Mouse (Mus musculus) heart, embryonic 13.5 days (tissue): ENCODE results near the gene Plagl1. TPM values are rescaled to one million over a fixed set of nuclear protein-coding genes. Genes with fewer than 3 reads are reported as not detected.

Experiments used
- ATAC-seq: fragments of 200-750 bp; cut with Nextera tagmentation; 2 replicates; pipeline ENCODE4 v1.8.0; 2017; ENCODE audit warnings: moderate TSS enrichment; ENCODE audit not compliant: insufficient number of reproducible peaks, low FRiP score, low TSS enrichment; ENCODE audit errors: extremely low read depth
- H3K27ac ChIP-seq: fragments of 300-500 bp; sonication (generic); replicated peaks from 2 replicates; pipeline ENCODE4 v1.5.1; 2015; ENCODE audit warnings: moderate library complexity, mild to moderate bottlenecking, inconsistent platforms
- H3K27me3 ChIP-seq: fragments of 300-500 bp; sonication (generic); replicated peaks from 2 replicates; pipeline ENCODE4 v1.6.1; 2015; ENCODE audit warnings: mild to moderate bottlenecking, inconsistent platforms
- H3K36me3 ChIP-seq: fragments of 300-500 bp; sonication (generic); 2 replicates; pipeline ENCODE4 v1.6.1; 2015; ENCODE audit warnings: mild to moderate bottlenecking, inconsistent platforms
- H3K4me1 ChIP-seq: fragments of 300-500 bp; sonication (generic); 2 replicates; pipeline ENCODE4 v1.6.1; 2015; ENCODE audit warnings: inconsistent platforms
- H3K4me2 ChIP-seq: fragments of 300-500 bp; sonication (generic); 2 replicates; pipeline ENCODE4 v1.6.1; 2015; ENCODE audit warnings: inconsistent platforms, mild to moderate bottlenecking, moderate library complexity
- H3K4me3 ChIP-seq: fragments of 300-500 bp; sonication (generic); 2 replicates; pipeline ENCODE4 v1.5.1; 2015; ENCODE audit warnings: moderate library complexity, mild to moderate bottlenecking, inconsistent platforms
- H3K9ac ChIP-seq: fragments of 300-500 bp; sonication (generic); 2 replicates; pipeline ENCODE4 v1.6.1; 2015; ENCODE audit warnings: inconsistent platforms, mild to moderate bottlenecking, moderate library complexity
- H3K9me3 ChIP-seq: fragments of 300-500 bp; sonication (generic); 2 replicates; pipeline ENCODE4 v1.6.1; 2016; ENCODE audit warnings: inconsistent platforms
- WGBS: fragments of 180-500 bp; shearing (Covaris S2); methylation state at CpG from one replicate; pipeline ENCODE4 v1.1.7; 2015; ENCODE audit warnings: mixed read lengths; 5-methylcytosine and 5-hydroxymethylcytosine counted together
- polyA plus RNA-seq: library from polyadenylated mRNA; unstranded; fragments of >200 nt; fragmentation: Nextera tagmentation; extraction: Ambion mirVana; gene quantifications from 2 replicates; pipeline ENCODE4 v1.2.1, GENCODE M21; 2015

Gene Plagl1
- polyA plus RNA-seq, 1 experiment from 2014 or later = 217 TPM

DNA sequence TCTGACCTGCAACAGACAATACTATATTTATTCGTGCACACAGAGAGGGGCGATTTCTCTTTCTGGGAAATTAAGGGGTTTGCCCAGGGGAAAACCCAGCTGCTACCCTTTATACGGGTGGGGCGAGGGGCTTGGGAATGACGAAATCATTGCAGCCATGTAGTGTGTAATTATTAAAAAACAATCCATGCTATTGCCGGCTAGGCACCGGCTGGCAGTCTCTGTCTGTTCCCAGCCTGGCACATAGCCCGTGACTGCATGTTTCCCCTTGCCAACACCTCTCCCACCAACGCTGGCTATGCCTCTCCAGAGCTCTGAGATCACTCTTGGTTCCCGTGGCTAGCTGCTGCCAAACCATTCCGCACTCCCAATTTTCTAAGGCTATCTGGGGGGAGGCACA is 15.6 kb upstream of the Plagl1 start:
- no peak for ATAC-seq
- no peak overlapping the region for H3K4me3 ChIP-seq
- WGBS = 80% methylated on average over 11 of the region's 11 CpGs
- no peak overlapping the region for H3K4me2 ChIP-seq
- H3K4me1 ChIP-seq = no peaks in the 10 kb centered on the region
- no peaks in the 10 kb centered on the region for H3K36me3 ChIP-seq
- H3K9ac ChIP-seq = no peak overlapping the region
- H3K27ac ChIP-seq = no peak overlapping the region
- no peaks in the 10 kb centered on the region for H3K27me3 ChIP-seq
- H3K9me3 ChIP-seq = no peaks in the 10 kb centered on the region

DNA sequence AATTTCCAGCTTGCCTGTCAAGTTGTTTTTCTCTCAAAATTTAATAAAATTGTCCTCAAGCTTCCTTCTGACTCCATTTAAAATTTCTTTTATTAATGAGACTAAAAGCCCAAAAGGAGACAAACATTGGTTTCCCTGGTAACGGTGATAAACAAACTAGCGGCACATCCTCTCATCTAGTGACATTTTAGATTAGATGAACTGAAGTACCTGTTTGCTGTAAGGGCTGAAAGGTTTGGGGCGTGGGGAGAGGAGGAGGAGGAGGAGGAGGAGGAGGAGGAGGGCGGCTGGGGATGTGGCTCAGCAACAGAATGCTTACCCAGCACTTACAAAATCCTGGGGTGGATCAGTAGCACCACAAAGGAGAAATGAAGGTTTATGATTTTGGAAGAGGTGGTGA is 12.5 kb upstream of the Plagl1 start:
- ATAC-seq = no peak
- no peak overlapping the region for H3K4me3 ChIP-seq
- H3K4me1 ChIP-seq = no peaks in the 10 kb centered on the region
- H3K4me2 ChIP-seq = no peak overlapping the region
- H3K9ac ChIP-seq = no peak overlapping the region
- WGBS = 35% methylated on average over 4 of the region's 4 CpGs
- H3K27me3 ChIP-seq = no peaks in the 10 kb centered on the region
- no peak overlapping the region for H3K27ac ChIP-seq
- H3K36me3 ChIP-seq = no peaks in the 10 kb centered on the region
- H3K9me3 ChIP-seq = no peaks in the 10 kb centered on the region

- Histone ChIP-seq H3K27ac (no peak overlapping the region), H3K4me1 (peaks cover 12% of the 10 kb centered on the region), H3K4me3 (no peak overlapping the region), H3K9me3 (no peaks in the 10 kb centered on the region), H3K36me3 (no peaks in the 10 kb centered on the region), H3K4me2 (no peak overlapping the region), H3K27me3 (peaks cover 33% of the 10 kb centered on the region), H3K9ac (no peak overlapping the region)
- 72% methylated on average over 6 of the region's 6 CpGs for WGBS
- no peak for ATAC-seq
Measured at GRCm38 (mm10) chr10:13056863-13057381, 3.4 kb upstream of the Plagl1 start.

DNA sequence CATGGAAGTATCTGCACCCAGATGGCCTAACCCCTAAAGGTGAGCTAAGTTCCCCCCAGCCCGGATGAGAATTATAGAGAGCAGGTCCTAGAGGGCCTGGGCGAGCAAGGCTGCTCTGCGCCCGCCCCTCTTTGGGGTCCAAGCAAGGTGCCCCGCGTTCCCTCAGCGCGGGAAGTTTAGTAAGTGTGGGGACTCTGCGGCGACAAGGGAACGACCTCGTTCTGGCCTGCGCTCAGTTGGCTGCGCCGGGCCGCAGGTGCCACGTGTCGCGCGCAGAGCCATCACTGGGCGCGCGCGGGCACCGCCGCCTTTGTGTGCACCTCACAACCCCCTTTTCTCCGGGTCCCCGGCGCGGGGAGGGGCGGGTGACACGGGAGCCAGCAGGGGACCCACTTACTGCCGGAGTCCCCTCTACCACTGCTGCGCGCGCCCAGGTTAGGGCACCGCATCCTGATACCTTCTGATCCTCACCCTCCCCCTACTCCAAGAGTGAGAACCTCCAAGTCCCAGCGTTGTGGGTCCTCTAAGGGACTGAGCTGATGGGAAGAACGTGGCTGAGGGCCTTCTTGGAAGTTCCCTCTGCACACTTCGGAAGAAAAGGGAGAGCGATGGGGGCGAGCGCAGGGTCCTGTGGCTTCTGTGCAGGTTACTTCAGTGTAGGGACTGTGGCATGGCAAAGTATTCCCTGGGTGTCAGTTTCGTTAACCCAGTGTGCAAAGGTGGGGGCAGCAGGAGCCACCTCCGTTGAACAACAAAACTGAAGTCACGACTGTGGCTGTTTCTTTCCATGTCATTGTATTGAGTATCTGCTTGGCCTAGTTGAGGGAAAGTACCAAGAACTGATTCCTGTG is 742 bp downstream of the Plagl1 start:
- no peak for ATAC-seq
- WGBS = 13% methylated on average over 46 of the region's 46 CpGs
- H3K9me3 ChIP-seq = no peaks in the 10 kb centered on the region

GRCm38 (mm10) chr10:13062373-13062772 is 2.1 kb downstream of the Plagl1 start:
- no peak overlapping the region for H3K27ac ChIP-seq
- 63% methylated on average over 8 of the region's 8 CpGs for WGBS
- H3K9me3 ChIP-seq = no peaks in the 10 kb centered on the region
- H3K9ac ChIP-seq = no peak overlapping the region
- no peak for ATAC-seq
- no peaks in the 10 kb centered on the region for H3K36me3 ChIP-seq
- H3K4me2 ChIP-seq = no peak overlapping the region
- no peak overlapping the region for H3K4me3 ChIP-seq
- peaks cover 12% of the 10 kb centered on the region for H3K4me1 ChIP-seq
- H3K27me3 ChIP-seq = peaks cover 45% of the 10 kb centered on the region

More for the DNA sequence above, 742 bp downstream of the Plagl1 start:
- Histone ChIP-seq H3K4me2 (peak overlapping the region; percentile 76), H3K9ac (peak overlapping the region; percentile 63), H3K36me3 (no peaks in the 10 kb centered on the region), H3K27ac (no peak overlapping the region), H3K4me1 (peaks cover 12% of the 10 kb centered on the region), H3K4me3 (peak overlapping the region; percentile 50), H3K27me3 (peaks cover 45% of the 10 kb centered on the region)

DNA sequence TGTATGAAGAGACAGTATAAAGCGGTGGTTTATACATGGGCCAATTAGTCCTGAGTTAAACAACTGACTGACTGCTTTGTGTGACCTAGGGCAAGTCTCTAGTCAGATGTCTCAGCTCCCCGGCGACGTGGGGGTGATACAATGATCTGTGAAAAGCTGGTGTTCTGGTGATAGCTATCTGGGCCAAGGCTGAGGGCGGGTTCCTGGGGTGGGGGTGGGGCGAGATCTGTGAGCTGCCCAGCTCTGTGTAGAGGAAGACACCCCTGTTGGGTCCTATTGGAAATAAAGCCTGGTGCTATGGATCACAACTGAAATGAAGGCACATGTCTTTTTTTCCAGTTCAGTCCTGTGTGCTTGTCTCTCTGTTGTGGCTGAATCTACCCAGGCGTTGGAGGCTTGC is 3.2 kb downstream of the Plagl1 start:
- ATAC-seq = no peak
- H3K27ac ChIP-seq = no peak overlapping the region
- peaks cover 12% of the 10 kb centered on the region for H3K4me1 ChIP-seq
- H3K9me3 ChIP-seq = no peaks in the 10 kb centered on the region
- WGBS = 36% methylated on average over 7 of the region's 7 CpGs
- no peaks in the 10 kb centered on the region for H3K36me3 ChIP-seq
- H3K4me2 ChIP-seq = no peak overlapping the region
- H3K27me3 ChIP-seq = peaks cover 42% of the 10 kb centered on the region
- H3K9ac ChIP-seq = no peak overlapping the region
- no peak overlapping the region for H3K4me3 ChIP-seq

DNA sequence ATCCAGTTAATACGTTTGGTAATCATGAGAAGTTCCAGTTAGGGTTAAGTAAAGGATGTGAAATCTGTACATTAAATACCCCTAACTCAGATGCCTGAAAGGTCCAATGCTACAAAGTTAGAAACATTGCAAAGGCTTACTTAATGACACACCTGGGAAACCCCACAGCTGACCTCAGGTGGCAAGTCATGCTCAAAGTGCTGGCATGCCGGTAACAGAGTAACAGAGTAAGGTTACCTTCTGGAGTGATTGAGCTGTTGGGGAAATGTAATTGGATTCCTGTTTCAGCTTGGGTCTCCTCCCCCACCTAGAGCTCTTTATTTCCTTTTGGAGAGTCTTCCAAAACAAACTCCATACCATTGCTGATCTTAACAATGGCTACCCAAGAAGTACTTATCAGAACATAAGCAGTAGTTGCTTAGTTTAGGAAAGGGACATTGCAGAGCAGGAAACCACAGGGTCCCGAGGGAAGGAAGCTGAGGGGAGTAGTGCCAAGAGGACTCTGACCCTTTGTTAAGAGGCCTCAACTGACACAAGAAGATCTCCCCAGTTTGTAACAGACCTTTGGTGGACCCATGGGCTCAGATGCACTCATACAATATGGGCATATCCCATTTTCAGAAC is 4.9 kb downstream of the Plagl1 start:
- H3K36me3 ChIP-seq = no peaks in the 10 kb centered on the region
- 49% methylated on average over 3 of the region's 3 CpGs for WGBS
- no peak overlapping the region for H3K4me3 ChIP-seq
- no peak overlapping the region for H3K9ac ChIP-seq
- H3K4me1 ChIP-seq = peaks cover 12% of the 10 kb centered on the region
- H3K9me3 ChIP-seq = no peaks in the 10 kb centered on the region
- H3K27ac ChIP-seq = peak overlapping the region; percentile 64; the same call in 1 of the 2 replicates
- peaks cover 29% of the 10 kb centered on the region for H3K27me3 ChIP-seq
- no peak; the same call in 1 of the 2 replicates for ATAC-seq
- no peak overlapping the region for H3K4me2 ChIP-seq

GRCm38 (mm10) chr10:13071031-13071430 is 10.7 kb downstream of the Plagl1 start:
- H3K9ac ChIP-seq = no peak overlapping the region
- no peaks in the 10 kb centered on the region for H3K36me3 ChIP-seq
- 83% methylated on average over 2 of the region's 2 CpGs for WGBS
- no peak overlapping the region for H3K4me2 ChIP-seq
- no peaks in the 10 kb centered on the region for H3K27me3 ChIP-seq
- ATAC-seq = no peak
- no peak overlapping the region for H3K4me3 ChIP-seq
- H3K27ac ChIP-seq = no peak overlapping the region
- peaks cover 6% of the 10 kb centered on the region for H3K9me3 ChIP-seq
- H3K4me1 ChIP-seq = no peaks in the 10 kb centered on the region; the same call in 1 of the 2 replicates

DNA sequence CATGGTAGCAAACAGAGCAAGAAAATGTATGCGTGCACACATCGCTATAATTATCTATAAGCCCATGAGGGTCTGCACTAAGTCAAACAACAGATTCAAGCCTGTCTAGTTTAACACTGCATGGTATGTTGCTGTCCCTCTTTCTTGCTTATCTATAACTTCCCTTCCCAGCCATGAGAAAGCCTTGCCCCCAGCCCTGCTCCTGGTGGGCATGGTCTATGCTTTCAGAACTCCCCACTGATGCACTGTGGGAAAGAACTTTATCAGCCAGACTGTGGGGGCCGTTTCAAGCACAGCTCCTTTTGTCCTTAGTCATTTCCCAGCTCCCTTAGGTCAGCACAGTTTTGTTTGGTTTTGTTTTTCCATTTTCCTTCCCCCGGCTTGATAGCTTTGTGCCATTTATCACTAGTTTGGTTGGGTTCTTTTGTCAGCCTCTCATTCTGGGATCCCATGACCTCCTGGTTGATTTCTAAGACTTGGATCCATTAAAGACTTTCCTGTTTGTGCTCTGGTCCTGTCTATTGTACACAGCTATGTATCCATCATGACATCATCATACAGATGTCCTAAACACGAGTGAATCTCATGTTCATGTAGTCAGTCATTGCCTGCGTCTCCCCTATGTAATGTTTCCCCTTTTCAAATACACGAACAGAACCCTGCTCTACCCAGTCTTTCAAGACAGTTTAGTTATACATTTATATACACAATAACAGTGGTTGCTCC is 16.7 kb downstream of the Plagl1 start:
- peak; percentile 84 for ATAC-seq
- Histone ChIP-seq H3K9ac (no peak overlapping the region), H3K36me3 (no peaks in the 10 kb centered on the region), H3K4me3 (no peak overlapping the region), H3K27me3 (no peaks in the 10 kb centered on the region), H3K4me2 (peak overlapping the region; percentile 19; the same call in 1 of the 2 replicates), H3K4me1 (peaks cover 21% of the 10 kb centered on the region), H3K27ac (peak overlapping the region; percentile 79), H3K9me3 (no peaks in the 10 kb centered on the region)
- 33% methylated on average over 7 of the region's 7 CpGs for WGBS

- H3K27me3 ChIP-seq = no peaks in the 10 kb centered on the region
- H3K9me3 ChIP-seq = no peaks in the 10 kb centered on the region
- no peak for ATAC-seq
- H3K4me2 ChIP-seq = no peak overlapping the region
- H3K9ac ChIP-seq = no peak overlapping the region
- H3K4me3 ChIP-seq = no peak overlapping the region
- H3K27ac ChIP-seq = no peak overlapping the region
- H3K36me3 ChIP-seq = no peaks in the 10 kb centered on the region
- H3K4me1 ChIP-seq = peaks cover 8% of the 10 kb centered on the region
- 80% methylated on average over 12 of the region's 12 CpGs for WGBS
Measured at GRCm38 (mm10) chr10:13082459-13082858, 22.2 kb downstream of the Plagl1 start.
